Mouse (Mus musculus): ENCODE data around the gene Cftr.

Cftr gene

GRCm38 (mm10) chr6:18314365-18314943 lies 144.0 kb downstream of the Cftr start:
- no peak for DNase-seq (ENCODE audit: low spot score in 2 of 2)

GRCm38 (mm10) chr6:18322950-18323349 lies 152.5 kb downstream of the Cftr start:
- no peak for DNase-seq (ENCODE audit: low spot score in 2 of 2)

DNA sequence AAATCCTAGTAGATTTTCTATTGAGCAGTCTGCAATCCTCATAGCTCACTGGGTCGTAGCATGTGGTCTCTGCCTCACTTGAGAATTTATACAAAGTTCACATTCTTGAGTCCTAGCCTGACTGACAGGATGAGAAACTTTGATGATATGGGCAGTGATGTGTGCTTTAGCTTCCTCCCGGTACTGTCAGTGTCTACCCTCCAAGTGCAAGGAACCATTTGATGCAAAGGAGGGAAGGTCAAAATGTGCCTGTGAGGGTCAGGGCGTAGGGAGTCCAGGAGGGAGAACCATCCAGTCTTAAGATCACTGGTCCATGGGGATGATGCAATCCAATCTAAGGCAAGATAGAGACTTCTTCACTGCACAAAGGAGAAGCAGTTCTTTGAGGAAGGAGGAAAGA lies 164.9 kb downstream of the Cftr start:
- DNase-seq (ENCODE audit: low spot score in 2 of 2), result no peak

DNA sequence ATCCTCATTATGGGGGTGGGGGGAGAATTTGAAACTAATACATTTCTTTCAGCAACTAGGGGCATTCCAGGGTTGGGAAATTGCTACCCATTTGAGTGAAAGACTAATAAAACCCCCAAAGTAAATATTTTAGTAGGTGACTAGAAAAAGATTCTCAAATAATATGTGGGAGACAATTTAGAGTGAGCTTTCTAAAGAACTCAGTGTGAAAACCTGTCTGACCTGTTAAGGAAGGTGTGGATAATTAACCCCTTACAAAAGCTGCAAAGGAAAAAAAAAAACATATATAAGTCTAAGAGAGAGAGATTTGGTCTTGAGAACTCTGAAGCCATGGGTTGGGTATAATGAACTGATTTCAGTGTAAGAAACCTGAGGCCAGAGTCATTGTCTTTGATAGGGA lies 167.8 kb downstream of the Cftr start:
- DNase-seq (ENCODE audit: low spot score in 2 of 2), result no peak

DNA sequence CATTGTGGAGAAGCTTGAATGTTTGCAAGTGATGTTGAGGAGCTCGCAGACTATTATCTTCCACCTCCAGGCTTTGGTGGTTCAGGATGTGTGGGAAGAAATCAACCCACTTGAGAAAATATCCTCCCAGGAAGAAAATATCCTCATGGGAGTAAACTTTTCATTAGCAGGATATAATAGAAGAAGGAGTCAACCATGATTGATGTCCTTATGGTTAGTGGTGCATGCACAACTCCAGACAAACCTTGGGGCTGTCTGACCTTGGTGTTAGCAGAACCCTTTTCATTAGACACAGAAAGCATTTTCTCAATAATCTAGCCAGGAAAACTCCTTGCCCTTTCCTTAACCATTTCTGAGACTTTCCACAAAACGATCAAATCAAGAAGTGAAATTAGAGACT lies 173.8 kb downstream of the Cftr start:
- no peak for DNase-seq (ENCODE audit: low spot score in 2 of 2)

GRCm38 (mm10) chr6:18349153-18349858 lies 178.8 kb downstream of the Cftr start:
- DNase-seq (ENCODE audit: low spot score in 2 of 2), result no peak

DNA sequence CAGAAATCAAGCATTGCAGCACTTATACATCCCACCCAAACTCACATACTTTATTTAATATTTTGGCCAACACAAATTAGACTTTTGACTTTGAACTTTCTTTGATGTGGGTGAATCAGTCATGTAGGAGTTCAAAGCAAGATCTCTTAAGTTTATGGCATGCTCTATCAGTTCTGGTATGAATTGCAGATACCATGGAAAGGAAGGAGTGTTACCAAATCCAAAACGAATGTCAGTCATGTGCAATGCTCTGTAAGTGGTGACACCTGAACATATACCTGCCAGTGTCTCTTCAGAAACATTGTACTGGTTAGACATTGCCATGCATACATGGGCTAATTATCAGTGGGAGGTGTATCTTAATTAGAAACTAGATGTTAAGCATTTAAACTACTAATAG lies 189.7 kb downstream of the Cftr start:
- no peak for DNase-seq (ENCODE audit: low spot score in 2 of 2)

DNA sequence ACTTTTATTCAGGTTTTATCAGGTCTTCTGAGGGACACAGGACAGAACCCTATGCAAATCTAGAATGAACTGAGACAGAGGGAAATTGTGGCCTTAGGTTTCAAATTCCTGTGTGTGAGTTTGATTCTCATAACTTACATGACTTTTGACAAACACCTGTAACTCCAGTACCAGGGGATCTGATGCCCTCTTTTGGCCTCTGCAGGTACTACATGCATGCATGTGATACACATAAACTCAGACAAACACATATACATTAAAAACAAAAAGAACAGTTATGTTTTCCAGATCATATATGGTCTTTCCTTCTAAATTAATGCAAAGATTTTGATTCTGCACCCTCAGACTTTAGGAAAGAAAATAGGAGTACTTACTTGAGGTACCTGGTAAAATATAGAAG lies 190.5 kb downstream of the Cftr start:
- no peak for DNase-seq (ENCODE audit: low spot score in 2 of 2)

- no peak for DNase-seq (ENCODE audit: low spot score in 2 of 2)
Observed at GRCm38 (mm10) chr6:18362232-18362631, 191.7 kb downstream of the Cftr start.

DNA sequence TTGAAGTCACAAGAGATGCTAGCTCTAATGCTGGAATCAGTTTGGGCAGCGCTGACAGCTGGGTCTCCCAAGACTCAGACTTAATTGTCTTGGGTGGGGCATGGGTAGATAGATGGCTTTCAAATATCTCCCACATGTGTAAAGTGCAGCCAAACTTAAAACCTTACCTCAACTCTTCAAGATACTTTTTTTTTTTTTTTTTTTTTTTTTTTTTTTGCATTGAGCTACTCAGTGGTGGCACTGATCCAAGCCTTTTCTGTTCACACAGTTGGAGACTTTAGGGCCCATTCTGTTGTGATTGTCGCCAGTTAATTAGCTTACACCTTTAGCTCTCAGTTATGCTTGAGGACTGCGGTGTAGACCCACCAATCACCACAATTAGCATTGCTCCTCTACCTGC lies 198.6 kb downstream of the Cftr start:
- DNase-seq (ENCODE audit: low spot score in 2 of 2), result no peak

GRCm38 (mm10) chr6:18369723-18370122 lies 199.2 kb downstream of the Cftr start:
- no peak for DNase-seq (ENCODE audit: low spot score in 2 of 2)
